Mouse (Mus musculus) brain, embryonic 14.5 days (tissue): ENCODE measurements around the gene Lpp. TPM values are rescaled to one million over a fixed set of nuclear protein-coding genes. Genes with fewer than 3 reads are reported as not detected.

Source experiments
- DNase-seq: peaks from one replicate; pipeline ENCODE4 v3.0.0-alpha.2; 2011; ENCODE audit warnings: low read depth
- CTCF ChIP-seq: fragments of 200-500 bp; IDR thresholded peaks from 2 replicates; pipeline ENCODE4 v1.5.1; 2012; ENCODE audit warnings: inconsistent platforms, mild to moderate bottlenecking, moderate library complexity, borderline replicate concordance; ENCODE audit not compliant: insufficient read depth, insufficient read length; ENCODE audit errors: extremely low read depth
- POLR2A ChIP-seq: fragments of 200-500 bp; IDR thresholded peaks from 2 replicates; pipeline ENCODE4 v1.6.1; 2012; ENCODE audit warnings: mild to moderate bottlenecking, inconsistent platforms, borderline replicate concordance; ENCODE audit not compliant: poor library complexity, insufficient read depth, insufficient read length, severe bottlenecking; ENCODE audit errors: extremely low read depth
- polyA plus RNA-seq: library from polyadenylated mRNA; depleted of rRNA; stranded (reverse); fragments of >200 nt; gene quantifications from 2 replicates; pipeline ENCODE4 v1.2.3, GENCODE M21; 2012

Lpp gene
- polyA plus RNA-seq, 1 experiment: 5.4 TPM

GRCm38 (mm10) chr16:24737362-24738057, 344.2 kb downstream of the Lpp start:
- peak; percentile 52 for DNase-seq
- TF ChIP-seq POLR2A (no peak), CTCF (no peak)

GRCm38 (mm10) chr16:24740714-24741113, 347.4 kb downstream of the Lpp start:
- no peak for TF ChIP-seq POLR2A
- TF ChIP-seq CTCF: no peak

GRCm38 (mm10) chr16:24749816-24750215, 356.5 kb downstream of the Lpp start:
- no peak for DNase-seq
- no peak for TF ChIP-seq POLR2A
- TF ChIP-seq CTCF: no peak

More at GRCm38 (mm10) chr16:24740714-24741113, 347.4 kb downstream of the Lpp start:
- DNase-seq: peak; percentile 23

- no peak for TF ChIP-seq POLR2A
- TF ChIP-seq CTCF: no peak
- no peak for DNase-seq
These were observed 362.8 kb downstream of the Lpp start for GRCm38 (mm10) chr16:24756141-24756540.

- TF ChIP-seq CTCF (no peak), POLR2A (no peak)
- DNase-seq: no peak
These were observed 372.7 kb downstream of the Lpp start for GRCm38 (mm10) chr16:24766051-24766450.

- DNase-seq: no peak
- no peak for TF ChIP-seq POLR2A
- TF ChIP-seq CTCF: no peak
These were observed 373.3 kb downstream of the Lpp start for GRCm38 (mm10) chr16:24766596-24766995.

- TF ChIP-seq POLR2A: no peak
- TF ChIP-seq CTCF: no peak
- DNase-seq: no peak
These were observed 383.7 kb downstream of the Lpp start for GRCm38 (mm10) chr16:24777053-24777452.

- DNase-seq: peak; percentile 67
- TF ChIP-seq POLR2A (no peak), CTCF (no peak)
These were observed 385.3 kb downstream of the Lpp start for GRCm38 (mm10) chr16:24778432-24779274.

GRCm38 (mm10) chr16:24780545-24780944, 387.2 kb downstream of the Lpp start:
- no peak for DNase-seq
- TF ChIP-seq POLR2A (no peak), CTCF (no peak)

GRCm38 (mm10) chr16:24781922-24782321, 388.6 kb downstream of the Lpp start:
- TF ChIP-seq CTCF: no peak
- no peak for TF ChIP-seq POLR2A
- DNase-seq: no peak

GRCm38 (mm10) chr16:24785651-24786050, 392.3 kb downstream of the Lpp start:
- no peak for DNase-seq
- TF ChIP-seq POLR2A (no peak), CTCF (no peak)
